In the genomic region with DNA sequence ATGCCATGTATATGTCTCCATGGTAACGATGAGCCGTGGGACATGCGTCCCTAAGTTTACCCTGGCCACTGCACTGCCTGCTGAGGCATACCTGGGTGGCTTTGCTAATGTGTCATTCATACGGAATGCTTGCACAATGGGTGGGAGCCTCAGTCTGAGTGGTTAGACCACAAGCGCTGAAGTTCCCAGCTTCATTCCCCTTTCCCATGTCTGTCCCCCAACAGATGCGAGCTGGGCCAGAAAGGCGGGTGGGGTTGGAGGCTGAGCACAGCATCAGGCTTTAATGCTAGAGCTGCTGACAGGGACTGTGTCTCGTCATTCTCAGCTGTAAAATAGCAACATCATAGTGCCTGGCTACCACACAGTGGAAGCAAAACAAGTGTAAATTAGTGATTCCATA, we compare ENCODE assay signal across 21 mouse cellular contexts.
A peak's percentile ranks its signal among the peaks of the same experiment; 100 is the strongest.
DNase-seq lines count a peak whose midpoint lies in the region; ATAC-seq and TF ChIP-seq lines count a peak whose summit lies in the region.
"Had no signal": no experiment of that assay in that cellular context is flagged by ENCODE, and none has a peak within 500 bp of the region (broad histone marks: within the 10 kb centered on the region; RNA-seq: fewer than 3 reads in every experiment).

No protein-coding gene starts in this region.

- no peak for TF ChIP-seq CTCF in lung, adult 2 months (IDR thresholded peaks at IDR 0.05; ENCODE audit: insufficient read depth, low read length)

- no peak for ATAC-seq in embryonic facial prominence, embryonic 14.5 days (ENCODE audit: low read depth)
- ATAC-seq: forebrain, embryonic 16.5 days; midbrain, embryonic 13.5 days had no signal

- WGBS in embryonic facial prominence, embryonic 14.5 days: 68% methylated on average over 8 of the region's 8 CpGs
- WGBS in embryonic facial prominence, embryonic 10.5 days: 82% methylated on average over 8 of the region's 8 CpGs
- WGBS in lung, adult 2 months: 67% methylated on average over 8 of the region's 8 CpGs

- DNase-seq in embryonic facial prominence, embryonic 14.5 days (ENCODE audit: low spot score): peak; percentile 41
- DNase-seq in embryonic facial prominence, embryonic 10.5 days (ENCODE audit: low spot score): no peak
- DNase-seq in lung, adult 2 months: peak; percentile 4
- DNase-seq in lung, postnatal 25 days (ENCODE audit: low spot score): no peak
- peak; percentile 34 for DNase-seq in forelimb bud, embryonic 11.5 days (ENCODE audit: low read depth, low spot score)
- peak; percentile 8 for DNase-seq in lung, postnatal 36 days
- DNase-seq in retina, postnatal 1 day: no peak
- DNase-seq in testis, postnatal 14 days (ENCODE audit: low spot score): no peak
- DNase-seq: adrenal gland, postnatal 10 days; cerebellum, adult 11-12 months; cerebellum, postnatal 25 days; gastrocnemius, adult 2 months; kidney, adult 2 months; kidney, postnatal 25 days; layer of hippocampus, adult 9-11 months; liver, embryonic 13.5 days; thymus, adult 18-20 months had no signal

- no peak overlapping the region for H3K4me3 ChIP-seq in embryonic facial prominence, embryonic 14.5 days (ENCODE audit: low read depth, low read length)
- no peak overlapping the region for H3K4me3 ChIP-seq in embryonic facial prominence, embryonic 10.5 days
- no peak overlapping the region for H3K4me3 ChIP-seq in lung, adult 2 months (replicated peaks; ENCODE audit: extremely low read depth, low read depth, low read length)
- H3K4me3 ChIP-seq: gastrocnemius, adult 2 months; hindbrain, embryonic 10.5 days; limb, embryonic 12.5 days; liver, embryonic 13.5 days; midbrain, embryonic 13.5 days had no signal

- no peak overlapping the region for H3K9ac ChIP-seq in embryonic facial prominence, embryonic 14.5 days (ENCODE audit: low read depth, low read length)
- H3K9ac ChIP-seq: limb, embryonic 12.5 days; liver, embryonic 13.5 days; midbrain, embryonic 13.5 days had no signal

- H3K27me3 ChIP-seq in embryonic facial prominence, embryonic 14.5 days (replicated peaks; ENCODE audit: control insufficient read depth, insufficient read depth, low read length): no peaks in the 10 kb centered on the region
- 0 out of 2 replicates have a peak, but pooled peaks cover under 1% of the 10 kb centered on the region for H3K27me3 ChIP-seq in embryonic facial prominence, embryonic 10.5 days (replicated peaks; ENCODE audit: low read depth, poor library complexity, severe bottlenecking)
- H3K27me3 ChIP-seq: limb, embryonic 12.5 days; liver, embryonic 13.5 days had no signal

- no peak overlapping the region for H3K27ac ChIP-seq in embryonic facial prominence, embryonic 14.5 days (replicated peaks; ENCODE audit: low read depth, low read length)
- no peak overlapping the region for H3K27ac ChIP-seq in embryonic facial prominence, embryonic 10.5 days (replicated peaks)
- H3K27ac ChIP-seq: gastrocnemius, adult 2 months; hindbrain, embryonic 10.5 days; limb, embryonic 12.5 days; liver, embryonic 13.5 days; midbrain, embryonic 13.5 days had no signal

- H3K4me1 ChIP-seq in embryonic facial prominence, embryonic 14.5 days (ENCODE audit: control insufficient read depth, insufficient read depth, low read length): no peaks in the 10 kb centered on the region
- H3K4me1 ChIP-seq in embryonic facial prominence, embryonic 10.5 days: no peaks in the 10 kb centered on the region
- H3K4me1 ChIP-seq in lung, adult 2 months (ENCODE audit: control insufficient read depth, insufficient read depth, low read length): no peaks in the 10 kb centered on the region
- H3K4me1 ChIP-seq: hindbrain, embryonic 10.5 days; liver, embryonic 13.5 days; midbrain, embryonic 13.5 days had no signal

- no peaks in the 10 kb centered on the region for H3K36me3 ChIP-seq in embryonic facial prominence, embryonic 14.5 days (ENCODE audit: control insufficient read depth, insufficient read depth, low read length)
- H3K36me3 ChIP-seq in embryonic facial prominence, embryonic 10.5 days (replicated peaks): no peaks in the 10 kb centered on the region
- H3K36me3 ChIP-seq: hindbrain, embryonic 10.5 days; limb, embryonic 12.5 days; liver, embryonic 13.5 days; midbrain, embryonic 13.5 days had no signal

- no peaks in the 10 kb centered on the region for H3K9me3 ChIP-seq in embryonic facial prominence, embryonic 14.5 days (ENCODE audit: control insufficient read depth, low read length)
- H3K9me3 ChIP-seq in embryonic facial prominence, embryonic 10.5 days: no peaks in the 10 kb centered on the region
- H3K9me3 ChIP-seq: hindbrain, embryonic 10.5 days; limb, embryonic 12.5 days; liver, embryonic 13.5 days; midbrain, embryonic 13.5 days had no signal

- H3K4me2 ChIP-seq in embryonic facial prominence, embryonic 14.5 days (ENCODE audit: low read depth, low read length): no peak overlapping the region
- H3K4me2 ChIP-seq: limb, embryonic 12.5 days; liver, embryonic 13.5 days; midbrain, embryonic 13.5 days had no signal

- no peak for TF ChIP-seq POLR2A in lung, adult 2 months (IDR thresholded peaks at IDR 0.05; ENCODE audit: borderline replicate concordance, extremely low read depth, low read depth, low read length)

Comparison
In these comparisons a context has a peak if more than half of its experiments do, and no peak if none do; other contexts are left out.
1. DNase-seq: peak in embryonic facial prominence, embryonic 14.5 days (single experiment), lung, adult 2 months (single experiment), forelimb bud, embryonic 11.5 days (single experiment) and lung, postnatal 36 days (single experiment); none in embryonic facial prominence, embryonic 10.5 days (single experiment), lung, postnatal 25 days (single experiment), retina, postnatal 1 day (single experiment) and testis, postnatal 14 days (single experiment).